ENCODE assay signal across 26 mouse cellular contexts in the genomic region with DNA sequence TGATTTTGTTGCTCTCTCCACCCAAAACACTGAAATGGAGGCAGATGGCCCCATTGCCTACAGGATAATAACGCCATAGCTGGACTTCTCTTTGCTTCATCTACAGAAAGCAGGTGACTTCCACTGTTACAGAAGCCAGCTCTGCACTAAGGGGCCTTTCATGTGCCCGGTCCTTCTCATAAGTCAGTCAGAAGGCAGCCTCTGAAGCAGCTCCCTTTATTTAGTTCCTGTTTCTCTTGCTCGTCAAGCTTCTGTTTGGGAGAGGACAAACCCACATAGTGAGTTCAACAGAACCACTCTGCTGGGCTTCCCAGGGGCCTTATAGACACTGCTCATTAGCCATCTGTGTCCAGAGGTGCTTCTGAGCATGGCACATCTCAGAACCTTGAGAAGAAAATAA.
DNase-seq lines count a peak whose midpoint lies in the region; ATAC-seq and TF ChIP-seq lines count a peak whose summit lies in the region.
"Had no signal": no experiment of that assay in that cellular context is flagged by ENCODE, and none has a peak within 500 bp of the region (broad histone marks: within the 10 kb centered on the region; RNA-seq: fewer than 3 reads in every experiment).

No protein-coding gene starts in this region.

- 91% methylated on average over 3 of the region's 3 CpGs for WGBS in midbrain, embryonic 11.5 days
- WGBS in midbrain, embryonic 15.5 days, result 84% methylated on average over 3 of the region's 3 CpGs
- 46% methylated on average over 3 of the region's 3 CpGs for WGBS in liver, postnatal 0 days (ENCODE audit: insufficient replicate concordance)

- no peak for TF ChIP-seq EP300 in liver, postnatal 0 days (IDR thresholded peaks at IDR 0.05; ENCODE audit: low read depth)

- no peak overlapping the region for H3K4me3 ChIP-seq in midbrain, embryonic 11.5 days (ENCODE audit: low read depth, low read length)
- H3K4me3 ChIP-seq in midbrain, embryonic 15.5 days, result no peak overlapping the region
- no peak overlapping the region for H3K4me3 ChIP-seq in liver, postnatal 0 days (ENCODE audit: low read depth, low read length)
- H3K4me3 ChIP-seq: erythroblast, embryonic 14.5 days; heart, embryonic 12.5 days; midbrain, embryonic 12.5 days had no signal

- no peak for ATAC-seq in midbrain, embryonic 11.5 days (ENCODE audit: low FRiP score)
- ATAC-seq in midbrain, embryonic 15.5 days (replicated peaks), result no peak; the same call in 1 of the 2 replicates
- peak; percentile 79 to 80 for ATAC-seq in hematopoietic stem cell, adult 5-6 weeks (replicated peaks in 1 of 2; ENCODE audit: insufficient read depth in 1 of 2, low FRiP score in 2 of 2, low TSS enrichment in 1 of 2, low read depth in 1 of 2, poor library complexity in 2 of 2, severe bottlenecking in 2 of 2)
- ATAC-seq in megakaryocyte progenitor cell, adult 5-6 weeks (replicated peaks; ENCODE audit: poor library complexity), result peak; percentile 54
- ATAC-seq in liver, postnatal 0 days, result no peak
- ATAC-seq: intestine, postnatal 0 days; Patski had no signal

- no peak overlapping the region for H3K4me2 ChIP-seq in midbrain, embryonic 11.5 days
- H3K4me2 ChIP-seq in midbrain, embryonic 15.5 days, result no peak overlapping the region
- no peak overlapping the region for H3K4me2 ChIP-seq in liver, postnatal 0 days (ENCODE audit: low read depth, low read length)
- H3K4me2 ChIP-seq: heart, embryonic 12.5 days; liver, embryonic 11.5 days; midbrain, embryonic 12.5 days had no signal

- H3K4me1 ChIP-seq in midbrain, embryonic 11.5 days (ENCODE audit: control insufficient read depth, insufficient read depth, low read length), result no peaks in the 10 kb centered on the region
- H3K4me1 ChIP-seq in midbrain, embryonic 15.5 days, result no peaks in the 10 kb centered on the region
- no peaks in the 10 kb centered on the region for H3K4me1 ChIP-seq in liver, postnatal 0 days (ENCODE audit: insufficient read depth)
- H3K4me1 ChIP-seq: heart, embryonic 12.5 days; midbrain, embryonic 12.5 days had no signal

- no peak overlapping the region for H3K27ac ChIP-seq in midbrain, embryonic 11.5 days (ENCODE audit: low read depth, low read length)
- H3K27ac ChIP-seq in midbrain, embryonic 15.5 days, result no peak overlapping the region
- H3K27ac ChIP-seq in liver, postnatal 0 days (ENCODE audit: low read depth), result no peak overlapping the region
- H3K27ac ChIP-seq: macrophage; midbrain, embryonic 12.5 days; stomach, postnatal 0 days had no signal

- no peaks in the 10 kb centered on the region for H3K9me3 ChIP-seq in midbrain, embryonic 11.5 days (ENCODE audit: control insufficient read depth, low read length)
- H3K9me3 ChIP-seq in midbrain, embryonic 15.5 days, result no peaks in the 10 kb centered on the region
- no peaks in the 10 kb centered on the region for H3K9me3 ChIP-seq in liver, postnatal 0 days (ENCODE audit: low read length)
- H3K9me3 ChIP-seq: heart, embryonic 12.5 days; midbrain, embryonic 12.5 days had no signal

- peak; percentile 61 for DNase-seq in midbrain, embryonic 11.5 days (ENCODE audit: low spot score, missing footprints)
- no peak for DNase-seq in cerebellum, postnatal 10 days
- DNase-seq in adrenal gland, postnatal 14 days, result no peak
- DNase-seq in liver, postnatal 0 days, result no peak
- DNase-seq: adrenal gland, postnatal 10 days; cerebellum, adult 11 months; cerebellum, adult 9-10 months; gastrocnemius, postnatal 14 days; heart, postnatal 4 days; kidney, adult 9 months; kidney, postnatal 10 days; layer of hippocampus, adult 9-11 months; lung, postnatal 10 days; thymus, adult 18-20 months; thymus, postnatal 25 days had no signal

- TF ChIP-seq CTCF in liver, postnatal 0 days (IDR thresholded peaks at IDR 0.05; ENCODE audit: low read depth), result no peak

- H3K27me3 ChIP-seq in midbrain, embryonic 11.5 days (ENCODE audit: control insufficient read depth, insufficient read depth, low read length), result no peaks in the 10 kb centered on the region
- no peaks in the 10 kb centered on the region for H3K27me3 ChIP-seq in midbrain, embryonic 15.5 days (replicated peaks)
- no peaks in the 10 kb centered on the region for H3K27me3 ChIP-seq in liver, postnatal 0 days (ENCODE audit: insufficient read depth, low read length)
- H3K27me3 ChIP-seq: heart, embryonic 12.5 days; midbrain, embryonic 12.5 days; Patski had no signal

- H3K9ac ChIP-seq in midbrain, embryonic 11.5 days (ENCODE audit: low read length), result no peak overlapping the region
- no peak overlapping the region for H3K9ac ChIP-seq in midbrain, embryonic 15.5 days
- no peak overlapping the region for H3K9ac ChIP-seq in liver, postnatal 0 days (replicated peaks)
- H3K9ac ChIP-seq: heart, embryonic 12.5 days; midbrain, embryonic 12.5 days had no signal

- H3K36me3 ChIP-seq in midbrain, embryonic 11.5 days (ENCODE audit: control insufficient read depth, insufficient read depth, low read length), result no peaks in the 10 kb centered on the region
- no peaks in the 10 kb centered on the region for H3K36me3 ChIP-seq in midbrain, embryonic 15.5 days (replicated peaks)
- no peaks in the 10 kb centered on the region for H3K36me3 ChIP-seq in liver, postnatal 0 days (replicated peaks; ENCODE audit: insufficient read depth, low read length)
- H3K36me3 ChIP-seq: heart, embryonic 12.5 days; midbrain, embryonic 12.5 days had no signal

Comparison
In these comparisons a context has a peak if more than half of its experiments do, and no peak if none do; other contexts are left out.
1. ATAC-seq: peak in hematopoietic stem cell, adult 5-6 weeks (2 of 2) and megakaryocyte progenitor cell, adult 5-6 weeks (single experiment); none in midbrain, embryonic 11.5 days (single experiment), midbrain, embryonic 15.5 days (single experiment) and liver, postnatal 0 days (single experiment).